Mouse (Mus musculus): Measurements from ENCODE around the gene Brd1. TPM values are rescaled to one million over a fixed set of nuclear protein-coding genes. Genes with fewer than 3 reads are reported as not detected.

The Brd1 gene
- polyA plus RNA-seq, 1 experiment: 19.5 TPM

- Histone ChIP-seq H3K4me3 (ENCODE audit: insufficient read depth, low read length) (no peak overlapping the region), H3K27ac (ENCODE audit: insufficient read depth, low read length) (no peak overlapping the region)
- no peak for TF ChIP-seq CTCF (IDR thresholded peaks at IDR 0.05; ENCODE audit: extremely low read depth, insufficient read depth, low read length)
- TF ChIP-seq POLR2A (IDR thresholded peaks at IDR 0.05; ENCODE audit: extremely low read depth, insufficient read depth, low read length): no peak
These were observed 38.0 kb downstream of the Brd1 start for GRCm38 (mm10) chr15:88696055-88696454.

DNA sequence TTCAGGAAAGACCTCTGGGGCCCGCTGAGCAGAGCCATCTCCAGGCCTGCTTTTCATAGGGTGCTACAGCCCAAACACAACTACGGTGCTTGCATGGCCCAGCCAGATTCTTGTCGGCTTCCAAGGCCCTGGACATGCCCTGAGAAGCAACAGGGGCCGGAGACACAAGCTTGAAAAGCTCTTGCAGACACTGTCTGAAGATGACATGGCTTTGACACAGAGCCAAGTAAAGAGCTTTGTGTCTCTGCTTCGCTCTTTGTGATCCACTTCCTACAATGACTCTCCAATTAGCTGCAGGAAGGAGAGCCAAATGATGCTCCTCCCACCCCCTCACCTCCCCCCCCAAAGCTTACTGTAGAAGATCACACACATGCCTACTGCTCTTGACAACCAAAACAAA lies 40.0 kb downstream of the Brd1 start:
- Histone ChIP-seq H3K4me3 (ENCODE audit: insufficient read depth, low read length) (no peak overlapping the region), H3K4me1 (ENCODE audit: control insufficient read depth, insufficient read depth, low read length) (peaks cover 1% of the 10 kb centered on the region; the same call in 1 of the 2 replicates), H3K27ac (ENCODE audit: insufficient read depth, low read length) (no peak overlapping the region)
- TF ChIP-seq POLR2A (IDR thresholded peaks at IDR 0.05; ENCODE audit: extremely low read depth, insufficient read depth, low read length) (no peak), CTCF (IDR thresholded peaks at IDR 0.05; ENCODE audit: extremely low read depth, insufficient read depth, low read length) (no peak)

More at GRCm38 (mm10) chr15:88696055-88696454, 38.0 kb downstream of the Brd1 start:
- H3K4me1 ChIP-seq (ENCODE audit: control insufficient read depth, insufficient read depth, low read length): peaks cover 3% of the 10 kb centered on the region; the same call in 1 of the 2 replicates

GRCm38 (mm10) chr15:88692720-88693119 lies 41.3 kb downstream of the Brd1 start:
- Histone ChIP-seq H3K4me1 (ENCODE audit: control insufficient read depth, insufficient read depth, low read length) (peaks cover 1% of the 10 kb centered on the region; the same call in 1 of the 2 replicates), H3K4me3 (ENCODE audit: insufficient read depth, low read length) (no peak overlapping the region), H3K27ac (ENCODE audit: insufficient read depth, low read length) (no peak overlapping the region)
- TF ChIP-seq POLR2A (IDR thresholded peaks at IDR 0.05; ENCODE audit: extremely low read depth, insufficient read depth, low read length) (no peak), CTCF (IDR thresholded peaks at IDR 0.05; ENCODE audit: extremely low read depth, insufficient read depth, low read length) (no peak)

DNA sequence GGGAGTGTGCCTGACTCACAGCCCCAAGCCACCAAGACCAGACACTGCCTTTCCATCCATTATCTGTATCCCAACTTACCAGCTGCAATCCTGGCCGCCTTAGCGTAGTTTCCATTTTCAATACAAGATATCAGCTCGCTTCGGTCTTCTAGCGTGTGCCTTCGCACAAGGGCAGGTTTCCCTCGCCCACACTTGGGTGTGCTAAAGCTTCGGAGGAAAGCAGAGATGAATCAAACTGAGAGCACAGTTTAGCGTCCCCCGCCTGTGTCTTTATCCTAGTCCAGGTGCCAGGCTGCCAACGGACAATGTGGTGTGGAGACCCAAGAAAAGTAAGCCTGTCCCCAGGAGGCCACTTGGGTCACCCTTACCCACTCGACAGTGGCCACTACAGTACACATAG lies 42.9 kb downstream of the Brd1 start:
- TF ChIP-seq POLR2A (IDR thresholded peaks at IDR 0.05; ENCODE audit: extremely low read depth, insufficient read depth, low read length) (no peak), CTCF (IDR thresholded peaks at IDR 0.05; ENCODE audit: extremely low read depth, insufficient read depth, low read length) (no peak)
- Histone ChIP-seq H3K4me1 (ENCODE audit: control insufficient read depth, insufficient read depth, low read length) (peaks cover 1% of the 10 kb centered on the region; the same call in 1 of the 2 replicates), H3K27ac (ENCODE audit: insufficient read depth, low read length) (no peak overlapping the region)

GRCm38 (mm10) chr15:88688120-88688519 lies 45.9 kb downstream of the Brd1 start:
- H3K4me1 ChIP-seq (ENCODE audit: control insufficient read depth, insufficient read depth, low read length): no peaks in the 10 kb centered on the region; the same call in 1 of the 2 replicates
- H3K27ac ChIP-seq (ENCODE audit: insufficient read depth, low read length): no peak overlapping the region
- no peak for TF ChIP-seq CTCF (IDR thresholded peaks at IDR 0.05; ENCODE audit: extremely low read depth, insufficient read depth, low read length)
- TF ChIP-seq POLR2A (IDR thresholded peaks at IDR 0.05; ENCODE audit: extremely low read depth, insufficient read depth, low read length): no peak
- H3K4me3 ChIP-seq (ENCODE audit: insufficient read depth, low read length): no peak overlapping the region

More for the DNA sequence above, 42.9 kb downstream of the Brd1 start:
- H3K4me3 ChIP-seq (ENCODE audit: insufficient read depth, low read length): no peak overlapping the region

DNA sequence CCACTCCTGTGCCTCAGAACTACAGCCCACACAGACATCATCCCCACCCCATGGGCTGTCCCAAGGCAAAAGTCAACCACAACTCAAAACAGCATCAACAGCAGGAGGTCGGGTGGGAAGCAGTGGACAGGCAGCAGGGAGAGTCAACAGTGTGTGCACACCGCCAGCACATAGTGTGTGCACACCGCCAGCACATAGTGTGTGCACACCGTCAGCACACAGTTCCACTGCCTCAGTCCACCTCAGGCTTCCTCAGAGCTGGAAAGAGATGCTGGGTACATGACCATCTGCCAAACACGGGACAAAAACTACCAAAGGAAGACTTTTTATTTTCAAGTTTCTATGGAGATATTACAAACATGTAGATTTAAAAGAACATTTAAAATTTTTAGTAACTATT lies 47.3 kb downstream of the Brd1 start:
- no peak overlapping the region for H3K27ac ChIP-seq (ENCODE audit: insufficient read depth, low read length)
- H3K4me3 ChIP-seq (ENCODE audit: insufficient read depth, low read length): no peak overlapping the region
- no peaks in the 10 kb centered on the region for H3K4me1 ChIP-seq (ENCODE audit: control insufficient read depth, insufficient read depth, low read length)
- no peak for TF ChIP-seq POLR2A (IDR thresholded peaks at IDR 0.05; ENCODE audit: extremely low read depth, insufficient read depth, low read length)
- no peak for TF ChIP-seq CTCF (IDR thresholded peaks at IDR 0.05; ENCODE audit: extremely low read depth, insufficient read depth, low read length)

- Histone ChIP-seq H3K4me1 (ENCODE audit: control insufficient read depth, insufficient read depth, low read length) (no peaks in the 10 kb centered on the region), H3K27ac (ENCODE audit: insufficient read depth, low read length) (no peak overlapping the region), H3K4me3 (ENCODE audit: insufficient read depth, low read length) (no peak overlapping the region)
- no peak for TF ChIP-seq CTCF (IDR thresholded peaks at IDR 0.05; ENCODE audit: extremely low read depth, insufficient read depth, low read length)
- TF ChIP-seq POLR2A (IDR thresholded peaks at IDR 0.05; ENCODE audit: extremely low read depth, insufficient read depth, low read length): no peak
These were observed 50.0 kb downstream of the Brd1 start for GRCm38 (mm10) chr15:88684039-88684438.

GRCm38 (mm10) chr15:88680931-88681330 lies 53.1 kb downstream of the Brd1 start:
- peaks cover 1% of the 10 kb centered on the region; the same call in 1 of the 2 replicates for H3K4me1 ChIP-seq (ENCODE audit: control insufficient read depth, insufficient read depth, low read length)
- TF ChIP-seq POLR2A (IDR thresholded peaks at IDR 0.05; ENCODE audit: extremely low read depth, insufficient read depth, low read length): no peak
- no peak for TF ChIP-seq CTCF (IDR thresholded peaks at IDR 0.05; ENCODE audit: extremely low read depth, insufficient read depth, low read length)
- no peak overlapping the region for H3K27ac ChIP-seq (ENCODE audit: insufficient read depth, low read length)
- H3K4me3 ChIP-seq (ENCODE audit: insufficient read depth, low read length): no peak overlapping the region

DNA sequence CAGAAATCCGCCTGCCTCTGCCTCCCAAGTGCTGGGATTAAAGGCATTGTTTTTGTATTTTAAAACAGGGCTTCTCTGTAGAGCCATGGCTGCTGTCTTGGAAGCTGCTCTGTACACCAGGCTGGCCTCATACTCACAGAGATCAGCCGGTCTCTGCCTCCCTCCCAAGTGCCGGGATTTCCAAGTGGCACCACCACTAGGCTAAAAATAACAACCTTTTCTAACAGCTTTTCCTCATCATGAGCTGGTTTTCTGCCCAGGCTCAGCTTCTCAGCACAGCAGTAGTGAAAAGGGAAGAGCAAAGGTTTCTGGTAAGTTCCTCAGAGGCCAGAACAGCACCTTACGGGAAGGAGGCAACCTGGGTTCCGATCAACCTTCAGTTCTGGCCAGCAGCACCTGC lies 56.5 kb downstream of the Brd1 start:
- Histone ChIP-seq H3K27ac (ENCODE audit: insufficient read depth, low read length) (no peak overlapping the region), H3K4me1 (ENCODE audit: control insufficient read depth, insufficient read depth, low read length) (peaks cover 1% of the 10 kb centered on the region; the same call in 1 of the 2 replicates), H3K4me3 (ENCODE audit: insufficient read depth, low read length) (no peak overlapping the region)
- TF ChIP-seq POLR2A (IDR thresholded peaks at IDR 0.05; ENCODE audit: extremely low read depth, insufficient read depth, low read length): no peak
- TF ChIP-seq CTCF (IDR thresholded peaks at IDR 0.05; ENCODE audit: extremely low read depth, insufficient read depth, low read length): no peak

- Histone ChIP-seq H3K4me3 (ENCODE audit: insufficient read depth, low read length) (no peak overlapping the region), H3K27ac (ENCODE audit: insufficient read depth, low read length) (no peak overlapping the region)
- TF ChIP-seq CTCF (IDR thresholded peaks at IDR 0.05; ENCODE audit: extremely low read depth, insufficient read depth, low read length): no peak
- TF ChIP-seq POLR2A (IDR thresholded peaks at IDR 0.05; ENCODE audit: extremely low read depth, insufficient read depth, low read length): no peak
These were observed 58.0 kb downstream of the Brd1 start for GRCm38 (mm10) chr15:88675998-88676397.

More at GRCm38 (mm10) chr15:88675998-88676397, 58.0 kb downstream of the Brd1 start:
- H3K4me1 ChIP-seq (ENCODE audit: control insufficient read depth, insufficient read depth, low read length): peaks cover 1% of the 10 kb centered on the region; the same call in 1 of the 2 replicates
